Mouse (Mus musculus) testis, adult 2 months (tissue): ENCODE data around the gene Zfp143. TPM values are rescaled to one million over a fixed set of nuclear protein-coding genes. Genes with fewer than 3 reads are reported as not detected.
A peak's percentile ranks its signal among the peaks of the same experiment; 100 is the strongest.
"Not testable (repeated sequence)": the region's sequence is repeated elsewhere in the genome, so short reads cannot be mapped to it uniquely, and the experiment has no call there.

ENCODE experiments used
- H3K27ac ChIP-seq: fragments of 200-500 bp; 2 replicates; pipeline ENCODE4 v1.5.1; 2012; ENCODE audit warnings: low read depth, low read length; ENCODE audit not compliant: control insufficient read depth, insufficient read depth
- H3K27me3 ChIP-seq: fragments of 200-500 bp; 2 replicates; pipeline ENCODE4 v1.6.1; 2012; ENCODE audit warnings: mild to moderate bottlenecking, low read length, moderate library complexity; ENCODE audit not compliant: control insufficient read depth, insufficient read depth
- H3K36me3 ChIP-seq: fragments of 200-500 bp; 2 replicates; pipeline ENCODE4 v1.6.1; 2012; ENCODE audit warnings: mild to moderate bottlenecking, low read length; ENCODE audit not compliant: control insufficient read depth, insufficient read depth
- H3K4me1 ChIP-seq: fragments of 200-500 bp; 2 replicates; pipeline ENCODE4 v1.6.1; 2012; ENCODE audit warnings: low read length; ENCODE audit not compliant: control insufficient read depth, insufficient read depth
- H3K4me3 ChIP-seq: fragments of 200-500 bp; 2 replicates; pipeline ENCODE4 v1.5.1; 2012; ENCODE audit warnings: low read depth, mild to moderate bottlenecking, low read length, moderate library complexity, mixed read lengths; ENCODE audit not compliant: control insufficient read depth
- CTCF ChIP-seq: fragments of 200-500 bp; IDR thresholded peaks from 2 replicates; pipeline ENCODE4 v1.5.1; 2012; ENCODE audit warnings: low read depth, mild to moderate bottlenecking, inconsistent platforms, low read length, moderate library complexity; ENCODE audit not compliant: control insufficient read depth, insufficient read depth, insufficient replicate concordance
- POLR2A ChIP-seq: fragments of 200-500 bp; IDR thresholded peaks from 2 replicates; pipeline ENCODE4 v1.6.1; 2012; ENCODE audit warnings: low read depth, mild to moderate bottlenecking, inconsistent platforms, low read length, moderate library complexity; ENCODE audit not compliant: control insufficient read depth
- polyA plus RNA-seq: library from polyadenylated mRNA; depleted of rRNA; stranded (reverse); fragments of >200 nt; gene quantifications from 2 replicates; pipeline ENCODE4 v1.2.3, GENCODE M21; 2012

Gene Zfp143
- polyA plus RNA-seq, 1 experiment, result 10.8 TPM

GRCm38 (mm10) chr7:110096332-110096731 lies 35.3 kb downstream of the Zfp143 start:
- Histone ChIP-seq H3K27ac (no peak overlapping the region; the same call in 1 of the 2 replicates), H3K4me3 (no peak overlapping the region), H3K36me3 (peaks cover 2% of the 10 kb centered on the region), H3K4me1 (no peaks in the 10 kb centered on the region), H3K27me3 (no peaks in the 10 kb centered on the region)
- TF ChIP-seq CTCF (no peak), POLR2A (no peak)

- no peaks in the 10 kb centered on the region for H3K4me1 ChIP-seq
- no peak overlapping the region for H3K4me3 ChIP-seq
- H3K27ac ChIP-seq, result no peak overlapping the region
- no peak for TF ChIP-seq POLR2A
- TF ChIP-seq CTCF, result no peak
- H3K27me3 ChIP-seq, result no peaks in the 10 kb centered on the region
- H3K36me3 ChIP-seq, result peaks cover 2% of the 10 kb centered on the region
Observed at GRCm38 (mm10) chr7:110097106-110097793, 36.2 kb downstream of the Zfp143 start.

GRCm38 (mm10) chr7:110100854-110101253 lies 39.8 kb downstream of the Zfp143 start:
- Histone ChIP-seq H3K4me1 (no peaks in the 10 kb centered on the region), H3K27me3 (no peaks in the 10 kb centered on the region), H3K4me3 (peak overlapping the region; percentile 11), H3K36me3 (no peaks in the 10 kb centered on the region), H3K27ac (no peak overlapping the region)
- TF ChIP-seq CTCF, result no peak
- TF ChIP-seq POLR2A, result no peak

GRCm38 (mm10) chr7:110101266-110101665 lies 40.2 kb downstream of the Zfp143 start:
- Histone ChIP-seq H3K36me3 (no peaks in the 10 kb centered on the region), H3K4me3 (peak overlapping the region; percentile 58), H3K27me3 (no peaks in the 10 kb centered on the region), H3K4me1 (no peaks in the 10 kb centered on the region), H3K27ac (no peak overlapping the region)
- no peak for TF ChIP-seq POLR2A
- TF ChIP-seq CTCF, result no peak

GRCm38 (mm10) chr7:110105041-110105440 lies 44.0 kb downstream of the Zfp143 start:
- H3K36me3 ChIP-seq, result no peaks in the 10 kb centered on the region
- TF ChIP-seq POLR2A (no peak), CTCF (no peak)
- H3K27me3 ChIP-seq, result no peaks in the 10 kb centered on the region
- peaks cover 9% of the 10 kb centered on the region for H3K4me1 ChIP-seq
- H3K4me3 ChIP-seq, result no peak overlapping the region
- H3K27ac ChIP-seq, result no peak overlapping the region

GRCm38 (mm10) chr7:110106633-110107032 lies 45.6 kb downstream of the Zfp143 start:
- Histone ChIP-seq H3K4me3 (no peak overlapping the region), H3K27me3 (no peaks in the 10 kb centered on the region), H3K4me1 (peaks cover 11% of the 10 kb centered on the region), H3K27ac (no peak overlapping the region), H3K36me3 (no peaks in the 10 kb centered on the region)
- TF ChIP-seq POLR2A, result no peak
- TF ChIP-seq CTCF, result no peak

GRCm38 (mm10) chr7:110108524-110108923 lies 47.5 kb downstream of the Zfp143 start:
- peaks cover 11% of the 10 kb centered on the region for H3K4me1 ChIP-seq
- H3K27me3 ChIP-seq, H3K36me3 ChIP-seq, H3K4me3 ChIP-seq, H3K27ac ChIP-seq: not testable (repeated sequence)
